In the genomic region with DNA sequence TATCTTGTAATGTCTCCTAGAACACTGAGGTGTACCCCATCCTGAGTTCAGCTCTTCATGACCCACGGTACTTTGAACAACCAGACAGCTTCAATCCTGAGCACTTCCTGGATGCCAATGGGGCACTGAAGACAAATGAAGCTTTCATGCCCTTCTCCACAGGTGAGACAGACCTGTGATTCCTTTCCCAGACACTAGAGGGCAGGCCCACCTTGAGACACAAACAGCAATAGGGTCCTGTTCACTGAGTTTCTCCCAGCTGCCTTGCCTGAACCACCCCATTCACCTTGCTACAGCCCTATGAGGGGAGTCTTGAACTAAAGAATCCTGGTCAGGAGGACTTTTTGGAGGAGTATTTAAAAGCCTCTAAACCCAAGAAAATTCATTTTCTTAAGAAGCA, we compare ENCODE assay signal across 13 mouse cellular contexts. TPM values are rescaled to one million over a fixed set of nuclear protein-coding genes. Genes with fewer than 3 reads are reported as not detected.
A peak's percentile ranks its signal among the peaks of the same experiment; 100 is the strongest.
DNase-seq lines count a peak whose midpoint lies in the region; ATAC-seq and TF ChIP-seq lines count a peak whose summit lies in the region.
"Had no signal": no experiment of that assay in that cellular context is flagged by ENCODE, and none has a peak within 500 bp of the region (broad histone marks: within the 10 kb centered on the region; RNA-seq: fewer than 3 reads in every experiment).

No protein-coding gene starts in this region.

- WGBS in midbrain, postnatal 0 days: 52% methylated on average over 1 of the region's 1 CpGs
- 75% methylated on average over 1 of the region's 1 CpGs for WGBS in midbrain, embryonic 15.5 days
- 24% methylated on average over 1 of the region's 1 CpGs for WGBS in small intestine, adult 2 months

- no peaks in the 10 kb centered on the region for H3K4me1 ChIP-seq in midbrain, postnatal 0 days (ENCODE audit: insufficient read depth, low read length)
- H3K4me1 ChIP-seq in midbrain, embryonic 15.5 days: no peaks in the 10 kb centered on the region
- H3K4me1 ChIP-seq in small intestine, adult 2 months (ENCODE audit: control insufficient read depth, insufficient read depth, insufficient read length, low read length): no peaks in the 10 kb centered on the region
- H3K4me1 ChIP-seq: forebrain, embryonic 10.5 days; limb, embryonic 12.5 days had no signal

- H3K4me2 ChIP-seq in midbrain, postnatal 0 days (ENCODE audit: low read depth, low read length, poor library complexity, severe bottlenecking): no peak overlapping the region
- H3K4me2 ChIP-seq in midbrain, embryonic 15.5 days: no peak overlapping the region
- H3K4me2 ChIP-seq: limb, embryonic 12.5 days had no signal

- H3K9me3 ChIP-seq in midbrain, postnatal 0 days (ENCODE audit: low read length): no peaks in the 10 kb centered on the region
- H3K9me3 ChIP-seq in midbrain, embryonic 15.5 days: no peaks in the 10 kb centered on the region
- H3K9me3 ChIP-seq: forebrain, embryonic 10.5 days; limb, embryonic 12.5 days had no signal

- no peak overlapping the region for H3K4me3 ChIP-seq in gastrocnemius, adult 2 months
- H3K4me3 ChIP-seq in midbrain, postnatal 0 days (ENCODE audit: low read depth, low read length): no peak overlapping the region
- H3K4me3 ChIP-seq in midbrain, embryonic 15.5 days: no peak overlapping the region
- H3K4me3 ChIP-seq in small intestine, adult 2 months (ENCODE audit: low read depth, low read length): no peak overlapping the region
- H3K4me3 ChIP-seq: forebrain, embryonic 10.5 days; limb, embryonic 12.5 days had no signal

- DNase-seq in gastrocnemius, adult 2 months: no peak
- DNase-seq in gastrocnemius, postnatal 14 days: no peak
- no peak for DNase-seq in midbrain, postnatal 0 days (ENCODE audit: low spot score)
- DNase-seq in embryo, embryonic 9.5 days (ENCODE audit: extremely low spot score): peak; percentile 7
- DNase-seq in right cerebral cortex, postnatal 10 days (ENCODE audit: low spot score in 2 of 2): no peak
- DNase-seq: midbrain, embryonic 14.5 days; thymus, postnatal 14 days had no signal

- H3K27me3 ChIP-seq in midbrain, postnatal 0 days (ENCODE audit: insufficient read depth, low read length): no peaks in the 10 kb centered on the region
- H3K27me3 ChIP-seq in midbrain, embryonic 15.5 days (replicated peaks): no peaks in the 10 kb centered on the region
- no peaks in the 10 kb centered on the region for H3K27me3 ChIP-seq in small intestine, adult 2 months (ENCODE audit: control insufficient read depth, insufficient read depth, low read length)
- H3K27me3 ChIP-seq: limb, embryonic 12.5 days had no signal

- intact Hi-C loops in gastrocnemius, adult 2 months (cut with DNase I): no loop called here
- intact Hi-C loops in gastrocnemius, postnatal 14 days (cut with DNase I; ENCODE audit: low total_unique reads): no loop called here

- no peak overlapping the region for H3K9ac ChIP-seq in midbrain, postnatal 0 days (replicated peaks; ENCODE audit: low read length, poor library complexity, severe bottlenecking)
- no peak overlapping the region for H3K9ac ChIP-seq in midbrain, embryonic 15.5 days
- H3K9ac ChIP-seq: limb, embryonic 12.5 days had no signal

- H3K27ac ChIP-seq in gastrocnemius, adult 2 months: no peak overlapping the region
- no peak overlapping the region for H3K27ac ChIP-seq in midbrain, postnatal 0 days (ENCODE audit: low read depth, low read length)
- H3K27ac ChIP-seq in midbrain, embryonic 15.5 days: no peak overlapping the region
- H3K27ac ChIP-seq in small intestine, adult 2 months (ENCODE audit: insufficient read depth, low read depth, low read length): no peak overlapping the region
- H3K27ac ChIP-seq: forebrain, embryonic 10.5 days; limb, embryonic 12.5 days had no signal

- peak; percentile 41; the same call in 1 of the 2 replicates for TF ChIP-seq CTCF in gastrocnemius, adult 2 months (IDR thresholded peaks at IDR 0.05)
- peak; percentile 23; the same call in 1 of the 2 replicates for TF ChIP-seq CTCF in midbrain, postnatal 0 days (IDR thresholded peaks at IDR 0.05)
- peak; percentile 56; the same call in 1 of the 2 replicates for TF ChIP-seq CTCF in small intestine, adult 2 months (IDR thresholded peaks at IDR 0.05; ENCODE audit: extremely low read depth, insufficient read length, insufficient replicate concordance, low read depth, low read length)

- no peaks in the 10 kb centered on the region for H3K36me3 ChIP-seq in midbrain, postnatal 0 days (ENCODE audit: insufficient read depth, low read length)
- no peaks in the 10 kb centered on the region for H3K36me3 ChIP-seq in midbrain, embryonic 15.5 days (replicated peaks)
- H3K36me3 ChIP-seq in small intestine, adult 2 months (ENCODE audit: control insufficient read depth, insufficient read depth, low read length): no peaks in the 10 kb centered on the region
- H3K36me3 ChIP-seq: forebrain, embryonic 10.5 days; limb, embryonic 12.5 days had no signal

- ATAC-seq in midbrain, postnatal 0 days (ENCODE audit: low FRiP score): no peak
- no peak for ATAC-seq in midbrain, embryonic 15.5 days (replicated peaks)
- no peak for ATAC-seq in monocyte, adult 5-6 weeks (replicated peaks; ENCODE audit: insufficient number of reproducible peaks, low FRiP score, low TSS enrichment, poor library complexity, severe bottlenecking)

- TF ChIP-seq POLR2A in small intestine, adult 2 months (IDR thresholded peaks at IDR 0.05; ENCODE audit: low read depth, low read length): no peak

RNA-seq across cellular contexts. Expression of a gene that starts 10.1 kb away (rescaled TPM):
- total RNA-seq in gastrocnemius, adult 2 months (2021): not detected
- not detected for total RNA-seq in gastrocnemius, postnatal 14 days (2021)
- 1.3 TPM in 1 of 2 replicates, not detected in the other for total RNA-seq in midbrain, postnatal 0 days (2014; rRNA removed)
- polyA plus RNA-seq in midbrain, postnatal 0 days (2015; fragmentation: Nextera tagmentation; extraction: Ambion mirVana): 0.64 and 0.67 TPM in 2 replicates
- polyA plus RNA-seq in midbrain, embryonic 15.5 days (2015; fragmentation: Nextera tagmentation; extraction: Ambion mirVana): 0.79 and 1.1 TPM in 2 replicates
- not detected in 2 replicates for polyA plus RNA-seq in small intestine, adult 2 months (2012; rRNA removed)
- not detected in 3 replicates for total RNA-seq in monocyte, adult 5-6 weeks (2017)
- total RNA-seq: granulocyte monocyte progenitor cell, adult 5-6 weeks had no signal
- polyA plus RNA-seq: limb, embryonic 12.5 days had no signal

RNA-seq across cellular contexts. Expression of a gene that starts 41.6 kb away (rescaled TPM):
- total RNA-seq in gastrocnemius, adult 2 months (2021): not detected
- total RNA-seq in gastrocnemius, postnatal 14 days (2021): not detected
- total RNA-seq in midbrain, postnatal 0 days (2014; rRNA removed): 0.16 TPM in 1 of 2 replicates, not detected in the other
- 0.12 TPM in 1 of 2 replicates, not detected in the other for polyA plus RNA-seq in midbrain, postnatal 0 days (2015; fragmentation: Nextera tagmentation; extraction: Ambion mirVana)
- not detected in 2 replicates for polyA plus RNA-seq in midbrain, embryonic 15.5 days (2015; fragmentation: Nextera tagmentation; extraction: Ambion mirVana)
- polyA plus RNA-seq in small intestine, adult 2 months (2012; rRNA removed): not detected in 2 replicates
- total RNA-seq in monocyte, adult 5-6 weeks (2017): not detected in 3 replicates
- total RNA-seq: granulocyte monocyte progenitor cell, adult 5-6 weeks had no signal
- polyA plus RNA-seq: forebrain, embryonic 10.5 days; limb, embryonic 12.5 days had no signal
